Mouse (Mus musculus) urinary bladder, adult 2 months (tissue): ENCODE results near the gene Dagla. TPM values are rescaled to one million over a fixed set of nuclear protein-coding genes. Genes with fewer than 3 reads are reported as not detected.

ENCODE experiments used
- DNase-seq: peaks from one replicate; pipeline ENCODE4 v3.0.0; 2022; ENCODE audit warnings: low spot score
- polyA plus RNA-seq: library from polyadenylated mRNA; depleted of rRNA; stranded (reverse); fragments of >200 nt; gene quantifications from 2 replicates; pipeline ENCODE4 v1.2.3, GENCODE M21; 2012; rRNA removed

Dagla gene
- 5.5 and 6.4 TPM in 2 replicates for polyA plus RNA-seq

GRCm38 (mm10) chr19:10304810-10305544, at the start of gene Dagla:
Gene Dagla (minus strand): TSS chr19:10304877.
- DNase-seq: peak; percentile 91

GRCm38 (mm10) chr19:10352218-10352617, 47.5 kb upstream of the Dagla start:
- DNase-seq: no peak

- no peak for DNase-seq
These were observed 43.1 kb upstream of the Dagla start for GRCm38 (mm10) chr19:10347628-10348273.

- no peak for DNase-seq
These were observed 41.0 kb upstream of the Dagla start for GRCm38 (mm10) chr19:10345696-10346095.

- DNase-seq: no peak
These were observed 39.2 kb upstream of the Dagla start for GRCm38 (mm10) chr19:10343866-10344265.

- DNase-seq: no peak
These were observed 37.3 kb upstream of the Dagla start for GRCm38 (mm10) chr19:10341817-10342439.

- DNase-seq: no peak
These were observed 36.5 kb upstream of the Dagla start for GRCm38 (mm10) chr19:10341152-10341551.

GRCm38 (mm10) chr19:10340661-10341060, 36.0 kb upstream of the Dagla start:
- DNase-seq: no peak

GRCm38 (mm10) chr19:10339271-10339670, 34.6 kb upstream of the Dagla start:
- no peak for DNase-seq

GRCm38 (mm10) chr19:10338724-10339123, 34.0 kb upstream of the Dagla start:
- no peak for DNase-seq

- DNase-seq: no peak
These were observed 29.8 kb upstream of the Dagla start for GRCm38 (mm10) chr19:10334467-10334866.

- DNase-seq: no peak
These were observed 29.0 kb upstream of the Dagla start for GRCm38 (mm10) chr19:10333545-10334252.

- no peak for DNase-seq
These were observed 27.0 kb upstream of the Dagla start for GRCm38 (mm10) chr19:10331706-10332105.

- no peak for DNase-seq
These were observed 24.4 kb upstream of the Dagla start for GRCm38 (mm10) chr19:10329033-10329432.

- no peak for DNase-seq
These were observed 21.9 kb upstream of the Dagla start for GRCm38 (mm10) chr19:10326609-10327008.

- DNase-seq: no peak
These were observed 19.2 kb upstream of the Dagla start for GRCm38 (mm10) chr19:10323860-10324259.

GRCm38 (mm10) chr19:10323362-10323837, 18.7 kb upstream of the Dagla start:
- no peak for DNase-seq

GRCm38 (mm10) chr19:10317795-10318194, 13.1 kb upstream of the Dagla start:
- no peak for DNase-seq

- DNase-seq: no peak
These were observed 12.7 kb upstream of the Dagla start for GRCm38 (mm10) chr19:10317358-10317757.

- DNase-seq: no peak
These were observed 12.3 kb upstream of the Dagla start for GRCm38 (mm10) chr19:10316956-10317355.

- DNase-seq: no peak
These were observed 7.4 kb upstream of the Dagla start for GRCm38 (mm10) chr19:10312072-10312471.

- no peak for DNase-seq
These were observed 4.3 kb upstream of the Dagla start for GRCm38 (mm10) chr19:10308990-10309389.
